In genomic region chr2:101592023-101592841, GRCm38 (mm10) we compare ENCODE assay signal across 10 mouse cellular contexts. TPM values are rescaled to one million over a fixed set of nuclear protein-coding genes. Genes with fewer than 3 reads are reported as not detected.
A peak's percentile ranks its signal among the peaks of the same experiment; 100 is the strongest.
DNase-seq lines count a peak whose midpoint lies in the region; ATAC-seq and TF ChIP-seq lines count a peak whose summit lies in the region.
"Had no signal": no experiment of that assay in that cellular context is flagged by ENCODE, and none has a peak within 500 bp of the region (broad histone marks: within the 10 kb centered on the region; RNA-seq: fewer than 3 reads in every experiment).

No protein-coding gene starts in this region.

- H3K9ac ChIP-seq in forebrain, embryonic 14.5 days (ENCODE audit: low read length): no peak overlapping the region
- H3K9ac ChIP-seq: lung, embryonic 14.5 days had no signal

- H3K27me3 ChIP-seq in Patski: no peaks in the 10 kb centered on the region
- no peaks in the 10 kb centered on the region for H3K27me3 ChIP-seq in forebrain, embryonic 14.5 days (replicated peaks; ENCODE audit: control insufficient read depth, insufficient read depth, low read length)
- H3K27me3 ChIP-seq in midbrain, embryonic 10.5 days (ENCODE audit: low read depth, poor library complexity, severe bottlenecking): no peaks in the 10 kb centered on the region

- no peaks in the 10 kb centered on the region for H3K9me3 ChIP-seq in forebrain, embryonic 14.5 days (replicated peaks; ENCODE audit: control insufficient read depth, low read length)
- H3K9me3 ChIP-seq in midbrain, embryonic 10.5 days (replicated peaks): no peaks in the 10 kb centered on the region

- H3K4me2 ChIP-seq in forebrain, embryonic 14.5 days (ENCODE audit: low read length): 0 out of 2 replicates have a peak overlapping the region, but pooled peaks have one; percentile 15
- H3K4me2 ChIP-seq: lung, embryonic 14.5 days had no signal

- in situ Hi-C loops in Patski (cut with MboI; ENCODE audit: low pct_unique_long_range_greater_than_20kb): no loop called here

- intact Hi-C loops in gastrocnemius, postnatal 36 days (cut with DNase I): no loop called here

- 6% methylated on average over 10 of the region's 10 CpGs for WGBS in forebrain, embryonic 14.5 days
- 40% methylated on average over 10 of the region's 10 CpGs for WGBS in midbrain, embryonic 10.5 days

- peak overlapping the region; percentile 78 for H3K27ac ChIP-seq in forebrain, embryonic 14.5 days (ENCODE audit: low read depth, low read length)
- peak overlapping the region; percentile 69 for H3K27ac ChIP-seq in midbrain, embryonic 10.5 days (replicated peaks)

- ATAC-seq in Patski: peak; percentile 76
- ATAC-seq in forebrain, embryonic 14.5 days: peak; percentile 90
- ATAC-seq in frontal cortex, adult (ENCODE audit: low TSS enrichment): no peak
- no peak for ATAC-seq in activated CD4-positive, CD25-positive, alpha-beta regulatory T cell, adult 4 months

- CTCF ChIA-PET in Patski (lab: Charles Lee): interaction anchor here (0.8 to 1.4 kb wide), 3 partner anchors 9 to 119 kb away, joined by 3 to 4 read pairs (median 3); no protein-coding TSS in a partner anchor

- no peak for TF ChIP-seq CTCF in Patski (IDR thresholded peaks at IDR 0.05)

- peaks cover 21% of the 10 kb centered on the region for H3K4me1 ChIP-seq in forebrain, embryonic 14.5 days (ENCODE audit: control insufficient read depth, insufficient read depth, low read length)
- peaks cover 42% of the 10 kb centered on the region for H3K4me1 ChIP-seq in midbrain, embryonic 10.5 days

- no peak overlapping the region for H3K4me3 ChIP-seq in forebrain, embryonic 14.5 days (ENCODE audit: low read depth, low read length)
- no peak overlapping the region for H3K4me3 ChIP-seq in midbrain, embryonic 10.5 days

- POLR2A ChIA-PET in Patski (lab: Charles Lee): no interaction called here

- H3K36me3 ChIP-seq in forebrain, embryonic 14.5 days (ENCODE audit: control insufficient read depth, insufficient read depth, low read length): no peaks in the 10 kb centered on the region
- H3K36me3 ChIP-seq in midbrain, embryonic 10.5 days: no peaks in the 10 kb centered on the region

- peak; percentile 35 for DNase-seq in Patski (ENCODE audit: low read depth, low spot score)
- DNase-seq in cerebellum, adult 9-11 months: peak; percentile 48
- peak; percentile 88 for DNase-seq in forebrain, embryonic 14.5 days (ENCODE audit: low spot score)
- DNase-seq in midbrain, embryonic 10.5 days (ENCODE audit: low spot score): peak; percentile 22
- no peak for DNase-seq in gastrocnemius, postnatal 36 days
- DNase-seq in gastrocnemius, adult 18-20 months (ENCODE audit: low spot score): no peak
- DNase-seq: lung, embryonic 14.5 days had no signal

RNA-seq across cellular contexts. Expression of gene Rag2, which starts 32.3 kb away (rescaled TPM):
- not detected for polyA plus RNA-seq in Patski (2021)
- 0.14 TPM in 1 of 2 replicates, not detected in the other for polyA plus RNA-seq in forebrain, embryonic 14.5 days (2014; fragmentation: Nextera tagmentation; extraction: Ambion mirVana)
- not detected in 2 replicates for polyA plus RNA-seq in midbrain, embryonic 10.5 days (2016; fragmentation: Nextera tagmentation; extraction: Ambion mirVana)
- total RNA-seq in gastrocnemius, postnatal 36 days (2021): under 1 TPM in 1 of 2 experiments, not detected in 1; 0.48 TPM
- total RNA-seq in gastrocnemius, adult 18-20 months (2021): not detected
- not detected for polyA plus RNA-seq in activated CD4-positive, CD25-positive, alpha-beta regulatory T cell, adult 4 months (2017; shearing (Covaris generic))
- polyA plus RNA-seq: gonadal fat pad, adult 2 months; lung, embryonic 14.5 days had no signal

RNA-seq across cellular contexts. Expression of gene Rag1, which starts 57.1 kb away (rescaled TPM):
- polyA plus RNA-seq in Patski (2021): not detected
- polyA plus RNA-seq in forebrain, embryonic 14.5 days (2014; fragmentation: Nextera tagmentation; extraction: Ambion mirVana): 0.07 and 0.13 TPM in 2 replicates
- 0.02 and 0.10 TPM in 2 replicates for polyA plus RNA-seq in midbrain, embryonic 10.5 days (2016; fragmentation: Nextera tagmentation; extraction: Ambion mirVana)
- total RNA-seq in gastrocnemius, postnatal 36 days (2021): 1 to 10 TPM in 1 of 2 experiments, not detected in 1; 3.5 TPM
- not detected for total RNA-seq in gastrocnemius, adult 18-20 months (2021)
- polyA plus RNA-seq in activated CD4-positive, CD25-positive, alpha-beta regulatory T cell, adult 4 months (2017; shearing (Covaris generic)): not detected
- polyA plus RNA-seq: lung, embryonic 14.5 days had no signal

RNA-seq across cellular contexts. Expression of gene B230118H07Rik, which starts 57.1 kb away (rescaled TPM):
- 42.7 TPM for polyA plus RNA-seq in Patski (2021)
- polyA plus RNA-seq in forebrain, embryonic 14.5 days (2014; fragmentation: Nextera tagmentation; extraction: Ambion mirVana): 50.2 and 58.8 TPM in 2 replicates
- 57.4 and 64.1 TPM in 2 replicates for polyA plus RNA-seq in midbrain, embryonic 10.5 days (2016; fragmentation: Nextera tagmentation; extraction: Ambion mirVana)
- 10 to 100 TPM; 57.9 to 81.9 TPM for total RNA-seq in gastrocnemius, postnatal 36 days (2021)
- 10 to 100 TPM; 81.0 to 87.2 TPM for total RNA-seq in gastrocnemius, adult 18-20 months (2021)
- polyA plus RNA-seq in activated CD4-positive, CD25-positive, alpha-beta regulatory T cell, adult 4 months (2017; shearing (Covaris generic)): 1 to 10 TPM; 2.4 to 2.5 TPM

Comparison
In these comparisons a context has a peak if more than half of its experiments do, and no peak if none do; other contexts are left out.
1. ATAC-seq: peak in Patski (single experiment) and forebrain, embryonic 14.5 days (single experiment); none in frontal cortex, adult (single experiment) and activated CD4-positive, CD25-positive, alpha-beta regulatory T cell, adult 4 months (single experiment).
2. DNase-seq: peak in Patski (single experiment), cerebellum, adult 9-11 months (single experiment), forebrain, embryonic 14.5 days (single experiment) and midbrain, embryonic 10.5 days (single experiment); none in gastrocnemius, postnatal 36 days (0 of 2) and gastrocnemius, adult 18-20 months (single experiment).
3. RNA of gene B230118H07Rik, which starts 57.1 kb away (polyA plus RNA-seq): 57.4 to 64.1 TPM in midbrain, embryonic 10.5 days, 50.2 to 58.8 TPM in forebrain, embryonic 14.5 days and 42.7 TPM in Patski (single experiment); 2.4 to 2.5 TPM in activated CD4-positive, CD25-positive, alpha-beta regulatory T cell, adult 4 months; every median in the first group is over 10 times any median in the second.